Mouse (Mus musculus) stomach, embryonic 16.5 days (tissue): ENCODE results near the gene Rap1a. TPM values are rescaled to one million over a fixed set of nuclear protein-coding genes. Genes with fewer than 3 reads are reported as not detected.
A peak's percentile ranks its signal among the peaks of the same experiment; 100 is the strongest.

Experiments used
- ATAC-seq: fragments of 200-750 bp; cut with Nextera tagmentation; 2 replicates; pipeline ENCODE4 v1.8.0; 2017; ENCODE audit warnings: moderate number of reproducible peaks, moderate TSS enrichment; ENCODE audit not compliant: insufficient read depth, low FRiP score
- H3K27ac ChIP-seq: fragments of 300-500 bp; sonication (generic); 2 replicates; pipeline ENCODE4 v1.5.1; 2014; ENCODE audit warnings: low read length
- H3K27me3 ChIP-seq: fragments of 300-500 bp; sonication (generic); 2 replicates; pipeline ENCODE4 v1.6.1; 2014; ENCODE audit warnings: low read length, control low read depth, mixed read lengths; ENCODE audit not compliant: control insufficient read depth, insufficient read depth
- H3K36me3 ChIP-seq: fragments of 300-500 bp; sonication (generic); 2 replicates; pipeline ENCODE4 v1.6.1; 2014; ENCODE audit warnings: low read length; ENCODE audit not compliant: control insufficient read depth, insufficient read depth
- H3K4me1 ChIP-seq: fragments of 300-500 bp; sonication (generic); 2 replicates; pipeline ENCODE4 v1.6.1; 2014; ENCODE audit warnings: low read length, control low read depth, mixed read lengths; ENCODE audit not compliant: control insufficient read depth, insufficient read depth
- H3K4me2 ChIP-seq: fragments of 300-500 bp; sonication (generic); 2 replicates; pipeline ENCODE4 v1.6.1; 2014; ENCODE audit warnings: low read depth, low read length, mixed read lengths
- H3K4me3 ChIP-seq: fragments of 300-500 bp; sonication (generic); replicated peaks from 2 replicates; pipeline ENCODE4 v1.5.1; 2014; ENCODE audit warnings: mild to moderate bottlenecking, low read length
- H3K9ac ChIP-seq: fragments of 300-500 bp; sonication (generic); 2 replicates; pipeline ENCODE4 v1.6.1; 2014; ENCODE audit warnings: low read length
- H3K9me3 ChIP-seq: fragments of 300-500 bp; sonication (generic); replicated peaks from 2 replicates; pipeline ENCODE4 v1.6.1; 2016; ENCODE audit warnings: low read length, control low read depth; ENCODE audit not compliant: control insufficient read depth
- WGBS: fragments of 180-500 bp; shearing (Covaris S2); extraction: QIAGEN DNeasy Blood & Tissue Kit; methylation state at CpG from one replicate; pipeline ENCODE4 v1.1.7; 2014; 5-methylcytosine and 5-hydroxymethylcytosine counted together
- polyA plus RNA-seq: library from polyadenylated mRNA; unstranded; fragments of >200 nt; fragmentation: Nextera tagmentation; extraction: Ambion mirVana; gene quantifications from 2 replicates; pipeline ENCODE4 v1.2.1, GENCODE M21; 2015

Rap1a gene
- polyA plus RNA-seq, 1 experiment from 2014 or later: 148 TPM

- no peak overlapping the region for H3K9ac ChIP-seq
- WGBS: 61% methylated on average over 1 of the region's 1 CpGs
- H3K4me1 ChIP-seq: peaks cover 18% of the 10 kb centered on the region
- H3K4me3 ChIP-seq: no peak overlapping the region
- ATAC-seq: no peak
- H3K36me3 ChIP-seq: no peaks in the 10 kb centered on the region
- H3K9me3 ChIP-seq: no peaks in the 10 kb centered on the region
- H3K27me3 ChIP-seq: peaks cover 6% of the 10 kb centered on the region; the same call in 1 of the 2 replicates
- H3K27ac ChIP-seq: no peak overlapping the region
- H3K4me2 ChIP-seq: no peak overlapping the region
These were observed 102.8 kb downstream of the Rap1a start for GRCm38 (mm10) chr3:105698311-105698710.

DNA sequence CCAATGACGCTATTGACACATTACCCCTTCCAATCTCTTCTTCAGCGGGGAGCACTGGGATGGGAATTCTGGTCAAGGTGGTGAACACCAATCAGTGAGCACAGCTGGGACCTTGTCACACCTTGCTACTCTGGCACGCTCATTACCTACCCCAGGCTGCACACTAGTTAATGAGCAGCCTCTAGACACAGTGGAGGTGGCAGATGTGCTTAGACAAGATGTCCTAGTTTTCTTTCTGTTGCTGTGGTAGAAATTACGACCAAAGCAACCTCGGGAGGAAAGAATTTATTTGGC, 104.0 kb downstream of the Rap1a start:
- WGBS: 72% methylated on average over 5 of the region's 5 CpGs
- Histone ChIP-seq H3K36me3 (no peaks in the 10 kb centered on the region), H3K9me3 (no peaks in the 10 kb centered on the region), H3K9ac (no peak overlapping the region), H3K4me3 (no peak overlapping the region), H3K4me2 (no peak overlapping the region), H3K4me1 (peaks cover 17% of the 10 kb centered on the region), H3K27ac (0 out of 2 replicates have a peak overlapping the region, but pooled peaks have one; percentile 78), H3K27me3 (peaks cover 3% of the 10 kb centered on the region; the same call in 1 of the 2 replicates)
- no peak for ATAC-seq

GRCm38 (mm10) chr3:105696387-105697147, 104.6 kb downstream of the Rap1a start:
- no peak for ATAC-seq
- H3K4me2 ChIP-seq: no peak overlapping the region
- H3K27me3 ChIP-seq: 0 out of 2 replicates have a peak, but pooled peaks cover 3% of the 10 kb centered on the region
- 67% methylated on average over 17 of the region's 17 CpGs for WGBS
- H3K9ac ChIP-seq: peak overlapping the region; percentile 17; the same call in 1 of the 2 replicates
- no peaks in the 10 kb centered on the region for H3K9me3 ChIP-seq
- H3K27ac ChIP-seq: peak overlapping the region; percentile 78; the same call in 1 of the 2 replicates
- H3K4me3 ChIP-seq: no peak overlapping the region
- H3K4me1 ChIP-seq: peaks cover 12% of the 10 kb centered on the region
- H3K36me3 ChIP-seq: no peaks in the 10 kb centered on the region

DNA sequence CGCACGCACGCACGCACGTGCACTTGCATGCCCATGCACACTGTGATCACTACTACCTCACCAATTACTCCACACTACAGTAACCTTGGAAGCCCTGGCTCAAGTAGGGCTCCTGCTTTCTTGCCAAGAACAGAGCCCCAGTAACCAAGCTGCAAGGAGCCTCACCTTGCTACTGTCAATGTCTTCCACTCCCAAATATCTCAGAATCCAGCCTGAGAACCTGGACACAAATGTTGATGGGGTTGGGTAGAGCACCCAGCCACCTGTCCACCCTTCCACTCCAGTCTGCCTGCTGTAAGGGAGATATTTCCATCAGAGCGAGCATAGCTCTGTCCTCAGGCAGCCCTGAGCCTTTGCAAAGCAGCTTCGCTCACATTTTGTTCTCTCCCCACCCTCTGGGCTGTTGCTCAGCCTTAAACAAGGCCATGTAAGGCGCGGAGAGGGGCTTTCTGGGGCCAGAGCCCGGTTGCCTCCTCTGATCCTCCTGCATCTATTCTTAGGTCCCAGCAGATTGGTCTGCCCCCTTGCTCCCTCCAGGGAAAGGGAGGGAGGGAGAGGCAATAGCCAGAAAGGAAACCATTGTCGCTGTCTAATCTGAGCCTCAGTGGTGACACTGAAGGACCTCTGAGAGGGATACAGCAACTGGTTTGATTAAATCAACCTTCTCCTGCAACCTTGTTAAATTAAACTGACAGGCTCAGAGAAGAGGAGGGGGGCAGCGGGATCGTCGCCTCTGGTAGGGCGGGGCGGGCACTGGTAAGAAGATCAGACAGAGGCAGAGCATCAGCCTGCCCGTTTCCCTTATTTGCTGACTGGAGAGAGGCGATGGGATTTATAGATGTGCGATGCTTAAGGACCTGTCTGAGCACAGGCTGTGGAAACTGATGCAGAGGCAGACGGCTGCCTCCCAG, 105.4 kb downstream of the Rap1a start:
- H3K4me2 ChIP-seq: peak overlapping the region; percentile 0; the same call in 1 of the 2 replicates
- no peaks in the 10 kb centered on the region for H3K36me3 ChIP-seq
- H3K27me3 ChIP-seq: 0 out of 2 replicates have a peak, but pooled peaks cover 3% of the 10 kb centered on the region
- 0 out of 2 replicates have a peak overlapping the region, but pooled peaks have one; percentile 26 for H3K9ac ChIP-seq
- ATAC-seq: peak; percentile 80; the same call in 1 of the 2 replicates
- peak overlapping the region; percentile 78 for H3K27ac ChIP-seq
- 35% methylated on average over 20 of the region's 20 CpGs for WGBS
- H3K4me1 ChIP-seq: peaks cover 8% of the 10 kb centered on the region
- no peak overlapping the region for H3K4me3 ChIP-seq
- H3K9me3 ChIP-seq: no peaks in the 10 kb centered on the region

DNA sequence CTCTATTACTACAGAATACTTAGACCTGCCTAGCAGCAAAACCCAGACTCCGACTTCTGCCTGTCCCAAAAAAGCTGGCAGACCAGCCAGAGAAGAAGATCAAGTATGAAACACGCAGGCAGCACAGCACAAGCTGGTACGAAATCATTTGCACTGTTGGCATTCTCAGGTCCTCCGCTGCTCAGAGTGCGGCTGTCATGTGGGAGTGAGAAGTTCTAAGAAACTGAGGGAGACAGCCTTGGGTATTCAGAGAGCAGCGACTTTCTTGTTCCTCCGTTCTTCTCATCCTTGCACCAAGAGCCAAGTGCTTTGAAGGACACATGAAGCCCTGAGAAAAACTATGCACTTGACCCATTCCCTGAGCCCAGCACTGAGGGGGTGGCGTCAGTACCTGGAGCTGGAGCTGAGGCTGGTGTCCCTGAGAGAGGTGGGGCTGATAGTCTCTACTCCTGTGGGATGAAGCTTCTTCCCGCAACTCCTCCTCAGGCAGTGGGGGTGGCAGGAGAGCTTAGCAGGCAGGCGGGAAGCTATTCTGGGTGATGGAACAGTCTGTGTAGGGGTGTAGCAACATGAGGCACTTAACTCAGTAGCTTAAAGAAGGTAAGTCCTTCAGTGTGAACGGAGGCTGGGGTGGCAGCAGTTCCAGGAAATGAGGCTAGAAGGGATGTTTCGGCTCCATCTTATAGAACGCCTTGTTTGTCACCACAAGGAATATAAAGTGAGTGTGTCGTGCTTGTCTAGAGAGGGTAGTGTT, 107.6 kb downstream of the Rap1a start:
- H3K4me3 ChIP-seq: no peak overlapping the region
- no peak overlapping the region for H3K4me2 ChIP-seq
- 67% methylated on average over 14 of the region's 14 CpGs for WGBS
- no peaks in the 10 kb centered on the region for H3K9me3 ChIP-seq
- 0 out of 2 replicates have a peak, but pooled peaks cover 3% of the 10 kb centered on the region for H3K27me3 ChIP-seq
- no peak for ATAC-seq
- no peak overlapping the region for H3K27ac ChIP-seq
- peaks cover 3% of the 10 kb centered on the region; the same call in 1 of the 2 replicates for H3K4me1 ChIP-seq
- H3K9ac ChIP-seq: no peak overlapping the region
- H3K36me3 ChIP-seq: no peaks in the 10 kb centered on the region

- Histone ChIP-seq H3K4me1 (no peaks in the 10 kb centered on the region), H3K36me3 (no peaks in the 10 kb centered on the region), H3K9me3 (no peaks in the 10 kb centered on the region), H3K27me3 (no peaks in the 10 kb centered on the region), H3K4me3 (no peak overlapping the region), H3K27ac (no peak overlapping the region), H3K9ac (no peak overlapping the region), H3K4me2 (no peak overlapping the region)
- WGBS: 72% methylated on average over 2 of the region's 2 CpGs
- ATAC-seq: no peak
These were observed 112.6 kb downstream of the Rap1a start for GRCm38 (mm10) chr3:105688536-105688935.

GRCm38 (mm10) chr3:105687324-105688060, 113.6 kb downstream of the Rap1a start, which contains the start of gene Ddx20:
Ddx20 (minus strand) TSS chr3:105687574.
- no peaks in the 10 kb centered on the region for H3K4me1 ChIP-seq
- H3K27me3 ChIP-seq: no peaks in the 10 kb centered on the region
- H3K27ac ChIP-seq: peak within 1 kb of the TSS; percentile 85
- H3K9ac ChIP-seq: peak within 1 kb of the TSS; percentile 97
- H3K9me3 ChIP-seq: no peaks in the 10 kb centered on the region
- peak within 1 kb of the TSS; percentile 97 for H3K4me3 ChIP-seq
- ATAC-seq: peak; percentile 97
- peaks cover 4% of the 10 kb centered on the region; the same call in 1 of the 2 replicates for H3K36me3 ChIP-seq
- peak within 1 kb of the TSS; percentile 81 for H3K4me2 ChIP-seq
- under 1% methylated on average over 72 of the region's 72 CpGs for WGBS
